In genomic region chr2:167690962-167691311, GRCm38 (mm10) we compare ENCODE assay signal across 9 mouse cellular contexts. TPM values are rescaled to one million over a fixed set of nuclear protein-coding genes. Genes with fewer than 3 reads are reported as not detected.
DNase-seq lines count a peak whose midpoint lies in the region; ATAC-seq and TF ChIP-seq lines count a peak whose summit lies in the region.
"Had no signal": no experiment of that assay in that cellular context is flagged by ENCODE, and none has a peak within 500 bp of the region (broad histone marks: within the 10 kb centered on the region; RNA-seq: fewer than 3 reads in every experiment).

No protein-coding gene starts in this region.

- H3K27me3 ChIP-seq in erythroblast, embryonic 14.5 days (ENCODE audit: control insufficient read depth): peaks cover 54% of the 10 kb centered on the region
- H3K27me3 ChIP-seq in C2C12 (ENCODE audit: control insufficient read depth, insufficient read depth, insufficient read length): no peaks in the 10 kb centered on the region
- H3K27me3 ChIP-seq in embryonic facial prominence, embryonic 15.5 days: peaks cover 8% of the 10 kb centered on the region; the same call in 1 of the 2 replicates
- no peaks in the 10 kb centered on the region for H3K27me3 ChIP-seq in kidney, postnatal 0 days (ENCODE audit: insufficient read depth, low read length)
- no peaks in the 10 kb centered on the region for H3K27me3 ChIP-seq in myocyte (ENCODE audit: control insufficient read depth, insufficient read depth, insufficient read length)
- peaks cover 25% of the 10 kb centered on the region for H3K27me3 ChIP-seq in forebrain, embryonic 16.5 days (replicated peaks; ENCODE audit: control insufficient read depth, insufficient read depth, low read length)
- H3K27me3 ChIP-seq: Patski had no signal

- 73% methylated on average over 12 of the region's 12 CpGs for WGBS in embryonic facial prominence, embryonic 15.5 days
- 79% methylated on average over 12 of the region's 12 CpGs for WGBS in kidney, postnatal 0 days
- WGBS in forebrain, embryonic 16.5 days: 80% methylated on average over 12 of the region's 12 CpGs

- TF ChIP-seq CTCF in C2C12 (IDR thresholded peaks at IDR 0.05; ENCODE audit: control insufficient read depth, insufficient read depth, insufficient read length): no peak
- no peak for TF ChIP-seq CTCF in kidney, postnatal 0 days (IDR thresholded peaks at IDR 0.05; ENCODE audit: low read depth)

- peak overlapping the region; percentile 55 for H3ac ChIP-seq in C2C12 (ENCODE audit: control insufficient read depth, insufficient read length, low read depth)
- peak overlapping the region; percentile 97 for H3ac ChIP-seq in myocyte (ENCODE audit: control insufficient read depth, insufficient read length)

- no peaks in the 10 kb centered on the region for H3K9me3 ChIP-seq in erythroblast, embryonic 14.5 days (ENCODE audit: control insufficient read depth, low read length)
- no peaks in the 10 kb centered on the region for H3K9me3 ChIP-seq in embryonic facial prominence, embryonic 15.5 days (replicated peaks)
- no peaks in the 10 kb centered on the region for H3K9me3 ChIP-seq in kidney, postnatal 0 days (replicated peaks; ENCODE audit: low read length)
- H3K9me3 ChIP-seq in forebrain, embryonic 16.5 days (ENCODE audit: control insufficient read depth, low read length): peaks cover 2% of the 10 kb centered on the region; the same call in 1 of the 2 replicates

- peaks cover 43% of the 10 kb centered on the region for H3K4me1 ChIP-seq in erythroblast, embryonic 14.5 days (ENCODE audit: control insufficient read depth)
- H3K4me1 ChIP-seq in embryonic facial prominence, embryonic 15.5 days: peaks cover 39% of the 10 kb centered on the region
- H3K4me1 ChIP-seq in kidney, postnatal 0 days (replicated peaks; ENCODE audit: insufficient read depth, low read length): peaks cover 3% of the 10 kb centered on the region; the same call in 1 of the 2 replicates
- peaks cover 9% of the 10 kb centered on the region for H3K4me1 ChIP-seq in forebrain, embryonic 16.5 days (replicated peaks; ENCODE audit: control insufficient read depth, insufficient read depth, low read length)

- peak overlapping the region; percentile 27 for H3K9ac ChIP-seq in embryonic facial prominence, embryonic 15.5 days
- H3K9ac ChIP-seq in kidney, postnatal 0 days (ENCODE audit: low read depth, low read length): no peak overlapping the region
- H3K9ac ChIP-seq in forebrain, embryonic 16.5 days (replicated peaks; ENCODE audit: low read depth, low read length): no peak overlapping the region

- H3K79me3 ChIP-seq in C2C12 (ENCODE audit: low read depth): peaks cover 30% of the 10 kb centered on the region

- no peak for DNase-seq in kidney, postnatal 0 days (ENCODE audit: low spot score)
- DNase-seq in left cerebral cortex, postnatal 14 days (ENCODE audit: low spot score in 2 of 2): no peak

- H3K36me3 ChIP-seq in erythroblast, embryonic 14.5 days (ENCODE audit: control insufficient read depth): peaks cover 8% of the 10 kb centered on the region
- peaks cover 20% of the 10 kb centered on the region for H3K36me3 ChIP-seq in C2C12 (ENCODE audit: control insufficient read depth, insufficient read depth)
- no peaks in the 10 kb centered on the region for H3K36me3 ChIP-seq in embryonic facial prominence, embryonic 15.5 days
- no peaks in the 10 kb centered on the region for H3K36me3 ChIP-seq in kidney, postnatal 0 days (ENCODE audit: insufficient read depth, low read length)
- H3K36me3 ChIP-seq in myocyte (ENCODE audit: control insufficient read depth, insufficient read depth): peaks cover 13% of the 10 kb centered on the region
- H3K36me3 ChIP-seq in forebrain, embryonic 16.5 days (ENCODE audit: control insufficient read depth, insufficient read depth): no peaks in the 10 kb centered on the region

- peak overlapping the region; percentile 96 for H3K4me2 ChIP-seq in embryonic facial prominence, embryonic 15.5 days (replicated peaks)
- H3K4me2 ChIP-seq in kidney, postnatal 0 days (ENCODE audit: low read length): peak overlapping the region; percentile 88
- peak overlapping the region; percentile 91 for H3K4me2 ChIP-seq in myocyte (ENCODE audit: low read depth)
- no peak overlapping the region for H3K4me2 ChIP-seq in forebrain, embryonic 16.5 days (ENCODE audit: low read length)

- H3K4me3 ChIP-seq in erythroblast, embryonic 14.5 days (replicated peaks): peak overlapping the region; percentile 75
- H3K4me3 ChIP-seq in C2C12 (ENCODE audit: insufficient read depth, poor library complexity, severe bottlenecking): peak overlapping the region; percentile 86
- peak overlapping the region; percentile 78 for H3K4me3 ChIP-seq in embryonic facial prominence, embryonic 15.5 days (replicated peaks)
- peak overlapping the region; percentile 74 for H3K4me3 ChIP-seq in kidney, postnatal 0 days (replicated peaks; ENCODE audit: low read depth, low read length)
- peak overlapping the region; percentile 95 for H3K4me3 ChIP-seq in myocyte
- H3K4me3 ChIP-seq in forebrain, embryonic 16.5 days (replicated peaks; ENCODE audit: low read length): no peak overlapping the region

- TF ChIP-seq POLR2A in myocyte (IDR thresholded peaks at IDR 0.05; ENCODE audit: insufficient read length, low read depth): no peak

- no peak for ATAC-seq in erythroblast, adult 5-6 weeks (replicated peaks; ENCODE audit: low FRiP score, poor library complexity, severe bottlenecking)
- ATAC-seq in embryonic facial prominence, embryonic 15.5 days (ENCODE audit: insufficient number of reproducible peaks, low FRiP score, low TSS enrichment, low read depth): no peak
- ATAC-seq in kidney, postnatal 0 days (replicated peaks; ENCODE audit: low FRiP score, low read depth): no peak
- no peak for ATAC-seq in forebrain, embryonic 16.5 days
- ATAC-seq: Patski had no signal

- peaks cover 46% of the 10 kb centered on the region for H3K79me2 ChIP-seq in C2C12 (ENCODE audit: control insufficient read depth, insufficient read depth)
- peaks cover 28% of the 10 kb centered on the region for H3K79me2 ChIP-seq in myocyte (ENCODE audit: control insufficient read depth, insufficient read depth)

- intact Hi-C loops in left cerebral cortex, postnatal 14 days (cut with DNase I): loop anchor here (5.0 kb wide), 1 partner anchor 91 kb away; no protein-coding TSS in a partner anchor

- peak overlapping the region; percentile 19; the same call in 1 of the 2 replicates for H3K27ac ChIP-seq in embryonic facial prominence, embryonic 15.5 days (replicated peaks)
- no peak overlapping the region for H3K27ac ChIP-seq in kidney, postnatal 0 days
- H3K27ac ChIP-seq in forebrain, embryonic 16.5 days (ENCODE audit: low read length): no peak overlapping the region

TF ChIP-seq in C2C12, 6 proteins besides CTCF, POLR2A, EP300 and RAD21 (continues in another document):
- TF ChIP-seq CEBPB (IDR thresholded peaks at IDR 0.05; ENCODE audit: low read depth): no peak
- no peak for TF ChIP-seq USF1 (IDR thresholded peaks at IDR 0.05; ENCODE audit: low read depth)

TF ChIP-seq in myocyte, 11 proteins besides CTCF, POLR2A, EP300 and RAD21 (continues in another document):
- no peak for TF ChIP-seq TCF3 (IDR thresholded peaks at IDR 0.05; ENCODE audit: insufficient read length, low read depth)

RNA-seq across cellular contexts. Expression of gene Tmem189, which starts 1.3 kb away (rescaled TPM):
- 11.3 and 11.7 TPM in 2 replicates for polyA plus RNA-seq in erythroblast, embryonic 14.5 days (2012)
- total RNA-seq in erythroblast, adult 5-6 weeks (2015; ENCODE audit: low replicate concordance): 19.6 and 20.8 TPM in 2 replicates
- total RNA-seq in erythroblast, adult 5-6 weeks (2017; ENCODE audit: low replicate concordance): 23.7 and 52.9 TPM in 2 replicates
- polyA plus RNA-seq in C2C12 (2012; fragmentation: generic; extraction: Trizol): 34.5 TPM
- 43.7 and 44.3 TPM in 2 replicates for polyA plus RNA-seq in embryonic facial prominence, embryonic 15.5 days (2015; fragmentation: Nextera tagmentation; extraction: Ambion mirVana)
- 64.6 and 65.2 TPM in 2 replicates for polyA plus RNA-seq in kidney, postnatal 0 days (2015; fragmentation: Nextera tagmentation; extraction: Ambion mirVana)
- 91.9 TPM for polyA plus RNA-seq in myocyte (2012; fragmentation: generic; extraction: Trizol)
- 30.2 and 30.6 TPM in 2 replicates for polyA plus RNA-seq in forebrain, embryonic 16.5 days (2015; fragmentation: Nextera tagmentation; extraction: Ambion mirVana)
- total RNA-seq in left cerebral cortex, postnatal 14 days (2021): 10 to 100 TPM; 54.6 to 58.5 TPM

RNA-seq across cellular contexts. Expression of gene Cebpb, which starts 2.2 kb away (rescaled TPM):
- 4.3 and 4.7 TPM in 2 replicates for polyA plus RNA-seq in erythroblast, embryonic 14.5 days (2012)
- total RNA-seq in erythroblast, adult 5-6 weeks (2015; ENCODE audit: low replicate concordance): 8.8 and 9.0 TPM in 2 replicates
- 7.3 and 14.8 TPM in 2 replicates for total RNA-seq in erythroblast, adult 5-6 weeks (2017; ENCODE audit: low replicate concordance)
- 23.8 TPM for polyA plus RNA-seq in C2C12 (2012; fragmentation: generic; extraction: Trizol)
- polyA plus RNA-seq in embryonic facial prominence, embryonic 15.5 days (2015; fragmentation: Nextera tagmentation; extraction: Ambion mirVana): 41.9 and 42.0 TPM in 2 replicates
- polyA plus RNA-seq in kidney, postnatal 0 days (2015; fragmentation: Nextera tagmentation; extraction: Ambion mirVana): 13.0 and 22.2 TPM in 2 replicates
- 74.7 TPM for polyA plus RNA-seq in myocyte (2012; fragmentation: generic; extraction: Trizol)
- polyA plus RNA-seq in forebrain, embryonic 16.5 days (2015; fragmentation: Nextera tagmentation; extraction: Ambion mirVana): 0.32 and 0.56 TPM in 2 replicates
- total RNA-seq in left cerebral cortex, postnatal 14 days (2021): 10 to 100 TPM; 12.6 to 13.4 TPM

RNA-seq across cellular contexts. Expression of gene Gm20431, which starts 29.6 kb away (rescaled TPM):
- not detected in 2 replicates for polyA plus RNA-seq in erythroblast, embryonic 14.5 days (2012)
- not detected in 2 replicates for total RNA-seq in erythroblast, adult 5-6 weeks (2015; ENCODE audit: low replicate concordance)
- not detected in 2 replicates for total RNA-seq in erythroblast, adult 5-6 weeks (2017; ENCODE audit: low replicate concordance)
- polyA plus RNA-seq in C2C12 (2012; fragmentation: generic; extraction: Trizol) (0.44 TPM), myocyte (2012; fragmentation: generic; extraction: Trizol) (9.2 TPM)
- 6.1 and 10.0 TPM in 2 replicates for polyA plus RNA-seq in embryonic facial prominence, embryonic 15.5 days (2015; fragmentation: Nextera tagmentation; extraction: Ambion mirVana)
- 11.2 and 12.6 TPM in 2 replicates for polyA plus RNA-seq in kidney, postnatal 0 days (2015; fragmentation: Nextera tagmentation; extraction: Ambion mirVana)
- polyA plus RNA-seq in forebrain, embryonic 16.5 days (2015; fragmentation: Nextera tagmentation; extraction: Ambion mirVana): 8.2 and 11.7 TPM in 2 replicates
- total RNA-seq in left cerebral cortex, postnatal 14 days (2021): 10 to 100 TPM; 63.3 to 65.1 TPM

RNA-seq across cellular contexts. Expression of gene Ube2v1, which starts 59.0 kb away (rescaled TPM):
- polyA plus RNA-seq in erythroblast, embryonic 14.5 days (2012): 34.4 and 42.6 TPM in 2 replicates
- 134 and 176 TPM in 2 replicates for total RNA-seq in erythroblast, adult 5-6 weeks (2015; ENCODE audit: low replicate concordance)
- total RNA-seq in erythroblast, adult 5-6 weeks (2017; ENCODE audit: low replicate concordance): 150 and 202 TPM in 2 replicates
- polyA plus RNA-seq in C2C12 (2012; fragmentation: generic; extraction: Trizol) (237 TPM), myocyte (2012; fragmentation: generic; extraction: Trizol) (322 TPM)
- polyA plus RNA-seq in embryonic facial prominence, embryonic 15.5 days (2015; fragmentation: Nextera tagmentation; extraction: Ambion mirVana): 292 and 294 TPM in 2 replicates
- polyA plus RNA-seq in kidney, postnatal 0 days (2015; fragmentation: Nextera tagmentation; extraction: Ambion mirVana): 256 and 262 TPM in 2 replicates
- 273 and 281 TPM in 2 replicates for polyA plus RNA-seq in forebrain, embryonic 16.5 days (2015; fragmentation: Nextera tagmentation; extraction: Ambion mirVana)
- 100 to 1,000 TPM; 215 to 250 TPM for total RNA-seq in left cerebral cortex, postnatal 14 days (2021)
